Mouse (Mus musculus) olfactory bulb, adult 2 months (tissue): ENCODE measurements around the gene Ctu2.

Source experiments
- CTCF ChIP-seq: fragments of 200-500 bp; IDR thresholded peaks from 2 replicates; pipeline ENCODE4 v1.5.1; 2012; ENCODE audit warnings: low read depth, mild to moderate bottlenecking, low read length, moderate library complexity; ENCODE audit not compliant: insufficient read depth
- POLR2A ChIP-seq: fragments of 200-500 bp; IDR thresholded peaks from 2 replicates; pipeline ENCODE4 v1.6.1; 2012; ENCODE audit warnings: mild to moderate bottlenecking, low read depth, low read length, moderate library complexity; ENCODE audit not compliant: insufficient read depth

GRCm38 (mm10) chr8:122483877-122484276, 7.9 kb downstream of the Ctu2 start:
- TF ChIP-seq CTCF (no peak), POLR2A (no peak)
